Mouse (Mus musculus) kidney, embryonic 16.5 days (tissue): ENCODE measurements around the gene Rbms3. TPM values are rescaled to one million over a fixed set of nuclear protein-coding genes. Genes with fewer than 3 reads are reported as not detected.

Experiments
- ATAC-seq: fragments of 200-750 bp; cut with Nextera tagmentation; 2 replicates; pipeline ENCODE4 v1.8.0; 2017; ENCODE audit warnings: moderate TSS enrichment; ENCODE audit not compliant: low FRiP score, low TSS enrichment
- H3K27ac ChIP-seq: fragments of 300-500 bp; sonication (generic); 2 replicates; pipeline ENCODE4 v1.5.1; 2014; ENCODE audit warnings: low read length
- H3K27me3 ChIP-seq: fragments of 300-500 bp; sonication (generic); 2 replicates; pipeline ENCODE4 v1.6.1; 2014; ENCODE audit warnings: low read length, control low read depth, mixed read lengths; ENCODE audit not compliant: insufficient read depth
- H3K36me3 ChIP-seq: fragments of 300-500 bp; sonication (generic); 2 replicates; pipeline ENCODE4 v1.6.1; 2014; ENCODE audit warnings: low read length, control low read depth, mixed read lengths; ENCODE audit not compliant: insufficient read depth
- H3K4me1 ChIP-seq: fragments of 300-500 bp; sonication (generic); 2 replicates; pipeline ENCODE4 v1.6.1; 2014; ENCODE audit warnings: low read length, control low read depth, mixed read lengths; ENCODE audit not compliant: insufficient read depth
- H3K4me2 ChIP-seq: fragments of 300-500 bp; sonication (generic); replicated peaks from 2 replicates; pipeline ENCODE4 v1.6.1; 2014; ENCODE audit warnings: low read depth, low read length
- H3K4me3 ChIP-seq: fragments of 300-500 bp; sonication (generic); 2 replicates; pipeline ENCODE4 v1.5.1; 2014; ENCODE audit warnings: mild to moderate bottlenecking, low read length
- H3K9ac ChIP-seq: fragments of 300-500 bp; sonication (generic); replicated peaks from 2 replicates; pipeline ENCODE4 v1.6.1; 2014; ENCODE audit warnings: low read length
- H3K9me3 ChIP-seq: fragments of 300-500 bp; sonication (generic); 2 replicates; pipeline ENCODE4 v1.6.1; 2016; ENCODE audit warnings: low read length, control low read depth
- WGBS: fragments of 180-500 bp; shearing (Covaris S2); extraction: QIAGEN DNeasy Blood & Tissue Kit; methylation state at CpG from one replicate; pipeline ENCODE4 v1.1.7; 2014; 5-methylcytosine and 5-hydroxymethylcytosine counted together
- polyA plus RNA-seq: library from polyadenylated mRNA; unstranded; fragments of >200 nt; fragmentation: Nextera tagmentation; extraction: Ambion mirVana; gene quantifications from 2 replicates; pipeline ENCODE4 v1.2.1, GENCODE M21; 2015

Gene Rbms3
- polyA plus RNA-seq, 1 experiment from 2014 or later, result 81.9 TPM

DNA sequence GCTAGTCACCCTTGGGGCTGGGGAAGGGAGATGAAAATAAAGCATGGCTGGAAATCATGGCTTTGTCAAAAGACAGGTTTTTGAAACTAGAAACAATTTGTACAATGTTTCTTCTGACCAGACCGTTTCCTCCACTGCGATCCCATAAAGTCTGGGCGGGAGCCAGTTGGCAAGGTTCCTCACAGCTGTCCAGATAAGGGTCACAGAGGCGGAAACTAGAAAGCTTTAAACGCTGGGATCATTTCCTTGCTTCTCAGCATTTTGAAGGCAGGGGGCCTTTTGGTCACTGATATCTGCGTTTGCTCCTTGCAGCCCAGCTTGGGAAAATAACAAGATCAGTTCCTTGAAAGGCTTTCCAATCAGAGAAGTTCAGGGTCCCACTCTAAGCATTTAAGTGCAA is 598.9 kb downstream of the Rbms3 start:
- 7% methylated on average over 6 of the region's 6 CpGs for WGBS
- Histone ChIP-seq H3K9me3 (no peaks in the 10 kb centered on the region), H3K9ac (no peak overlapping the region), H3K4me3 (no peak overlapping the region), H3K36me3 (no peaks in the 10 kb centered on the region), H3K27ac (peak overlapping the region; percentile 58), H3K27me3 (no peaks in the 10 kb centered on the region), H3K4me2 (no peak overlapping the region), H3K4me1 (peaks cover 21% of the 10 kb centered on the region)
- peak; percentile 82 for ATAC-seq

DNA sequence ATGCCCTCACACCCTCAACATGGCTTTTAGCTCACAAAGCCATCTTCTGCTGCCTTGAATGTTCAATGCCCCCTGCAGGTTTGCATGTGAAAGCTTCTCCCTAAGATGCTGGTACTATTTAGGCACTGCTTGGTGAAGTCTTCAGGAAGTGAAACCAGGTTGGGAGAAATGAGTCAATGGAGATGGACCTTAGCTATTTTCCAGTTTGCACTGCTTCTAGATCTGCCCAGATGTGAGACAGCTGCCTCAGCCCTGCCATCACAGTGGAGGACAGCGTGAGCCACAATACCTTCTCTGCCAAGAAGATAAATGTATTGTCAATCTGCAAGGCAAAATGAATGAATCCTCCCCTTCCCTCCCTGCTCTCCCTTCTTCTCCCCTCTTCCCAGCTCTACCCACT is 599.8 kb downstream of the Rbms3 start:
- Histone ChIP-seq H3K4me3 (no peak overlapping the region), H3K9me3 (no peaks in the 10 kb centered on the region), H3K4me1 (peaks cover 21% of the 10 kb centered on the region), H3K9ac (no peak overlapping the region), H3K27me3 (no peaks in the 10 kb centered on the region), H3K36me3 (no peaks in the 10 kb centered on the region), H3K4me2 (no peak overlapping the region), H3K27ac (peak overlapping the region; percentile 75)
- ATAC-seq, result no peak
- WGBS, result 58% methylated on average over 1 of the region's 1 CpGs

DNA sequence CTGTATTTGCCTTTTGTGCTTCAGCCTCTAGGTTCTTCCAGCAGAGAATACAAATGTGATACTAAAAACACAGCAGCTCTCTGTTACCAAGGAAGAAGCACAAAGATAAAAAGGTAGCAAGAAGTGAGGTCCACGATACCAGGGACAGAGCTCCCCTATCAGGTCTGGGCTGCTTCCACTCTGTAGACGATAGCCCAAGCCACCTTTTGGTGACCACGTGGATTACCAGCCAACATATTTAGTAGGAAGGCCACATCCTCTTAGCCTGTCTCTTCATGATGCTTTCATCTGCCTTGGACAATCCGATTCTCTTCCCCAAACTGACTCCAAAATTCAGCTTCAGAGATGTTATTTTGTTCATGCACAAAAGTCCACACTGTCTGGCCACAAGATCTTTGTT is 601.1 kb downstream of the Rbms3 start:
- Histone ChIP-seq H3K9me3 (no peaks in the 10 kb centered on the region), H3K36me3 (no peaks in the 10 kb centered on the region), H3K27me3 (no peaks in the 10 kb centered on the region), H3K4me2 (no peak overlapping the region), H3K4me3 (no peak overlapping the region), H3K4me1 (peaks cover 21% of the 10 kb centered on the region), H3K9ac (no peak overlapping the region), H3K27ac (no peak overlapping the region)
- ATAC-seq, result no peak
- WGBS, result 96% methylated on average over 4 of the region's 4 CpGs

DNA sequence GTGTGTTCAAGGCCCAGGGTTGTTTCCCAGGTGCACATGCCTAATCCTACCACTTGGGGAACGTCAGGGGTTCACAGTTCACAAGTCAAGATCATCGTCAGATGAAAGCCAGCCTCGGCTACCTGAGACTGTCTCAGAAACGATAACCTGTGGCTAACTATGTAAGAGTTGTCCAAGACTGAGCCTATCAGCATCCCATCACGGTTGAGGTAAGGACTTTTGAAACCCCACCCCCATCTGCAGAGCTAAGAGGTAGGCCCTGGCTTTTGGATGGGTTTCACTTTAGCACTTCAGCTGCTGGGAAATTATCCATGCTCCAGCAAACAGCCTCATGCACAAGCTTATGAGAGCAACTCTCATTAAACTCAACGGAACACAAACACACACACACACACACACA is 607.6 kb downstream of the Rbms3 start:
- Histone ChIP-seq H3K4me2 (no peak overlapping the region), H3K36me3 (no peaks in the 10 kb centered on the region), H3K4me1 (peaks cover 21% of the 10 kb centered on the region), H3K9ac (no peak overlapping the region), H3K9me3 (no peaks in the 10 kb centered on the region), H3K27me3 (no peaks in the 10 kb centered on the region), H3K27ac (no peak overlapping the region), H3K4me3 (no peak overlapping the region)
- WGBS, result 79% methylated on average over 6 of the region's 6 CpGs
- ATAC-seq, result no peak

DNA sequence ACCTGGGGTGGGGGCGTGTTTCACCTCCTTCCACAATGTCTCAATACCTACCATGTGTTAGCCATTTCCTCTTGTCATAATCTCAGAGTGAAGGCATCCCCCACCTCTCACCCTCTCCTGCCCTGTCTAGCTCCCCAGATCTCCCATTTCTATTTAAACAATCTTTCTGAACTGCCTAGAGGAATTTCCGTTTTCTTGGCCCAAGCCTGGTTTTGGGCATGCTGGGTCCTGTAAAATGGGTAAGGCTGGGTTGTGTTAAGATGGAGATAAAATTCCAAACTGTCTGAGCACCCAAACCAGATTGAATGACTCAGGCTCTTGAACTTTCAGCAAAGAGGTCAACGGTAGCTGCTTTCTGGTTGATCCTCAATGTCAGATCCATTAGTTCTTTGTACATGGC is 608.2 kb downstream of the Rbms3 start:
- H3K27me3 ChIP-seq, result no peaks in the 10 kb centered on the region
- ATAC-seq, result no peak
- H3K4me2 ChIP-seq, result no peak overlapping the region
- WGBS, result 69% methylated on average over 3 of the region's 3 CpGs
- no peak overlapping the region for H3K9ac ChIP-seq
- no peaks in the 10 kb centered on the region for H3K9me3 ChIP-seq
- H3K4me1 ChIP-seq, result peaks cover 21% of the 10 kb centered on the region
- H3K27ac ChIP-seq, result no peak overlapping the region
- H3K4me3 ChIP-seq, result no peak overlapping the region
- H3K36me3 ChIP-seq, result no peaks in the 10 kb centered on the region

DNA sequence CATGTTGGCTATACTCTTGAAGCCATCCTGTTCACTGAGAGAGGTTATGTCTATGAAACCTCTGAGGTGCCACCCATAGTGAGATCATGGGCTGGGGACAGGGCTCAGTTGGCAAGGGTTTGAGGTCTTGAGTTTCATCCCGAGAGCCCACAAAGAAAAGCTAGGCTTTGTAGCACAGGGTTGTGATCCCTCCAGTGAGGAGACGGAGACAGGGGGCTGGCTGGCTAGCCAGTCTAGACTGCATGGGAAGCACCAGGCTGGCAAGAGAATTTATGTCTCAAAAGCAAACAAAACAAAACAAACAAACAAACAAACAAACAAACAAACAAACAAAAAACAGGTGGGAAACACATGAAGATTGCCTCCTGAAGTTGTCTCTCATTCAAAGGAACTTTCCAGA is 609.5 kb downstream of the Rbms3 start:
- WGBS, result 89% methylated on average over 2 of the region's 2 CpGs
- ATAC-seq, result no peak
- no peaks in the 10 kb centered on the region for H3K27me3 ChIP-seq

DNA sequence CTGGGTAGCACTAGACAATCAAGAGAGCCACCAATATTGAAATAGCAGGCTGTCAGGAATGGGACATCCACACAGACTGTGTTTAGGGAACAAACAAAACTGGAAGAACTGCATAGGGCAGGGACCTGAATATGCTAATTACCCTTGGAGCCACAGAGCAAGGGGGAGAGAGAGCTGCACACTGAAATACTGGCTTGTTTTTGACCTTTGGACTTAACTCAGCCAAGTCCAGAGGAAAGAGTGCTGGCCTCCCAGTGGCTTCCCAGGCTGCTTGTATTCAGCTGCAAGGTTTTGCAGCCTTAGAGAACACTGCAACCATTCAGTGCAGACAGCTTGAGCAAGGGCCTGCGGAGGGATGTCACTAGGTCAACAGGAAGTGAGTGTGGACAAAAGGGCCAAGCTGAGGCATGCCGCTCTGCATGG is 611.0 kb downstream of the Rbms3 start:
- H3K27ac ChIP-seq, result peak overlapping the region; percentile 76
- peaks cover 4% of the 10 kb centered on the region; the same call in 1 of the 2 replicates for H3K36me3 ChIP-seq
- no peaks in the 10 kb centered on the region for H3K27me3 ChIP-seq
- peaks cover 29% of the 10 kb centered on the region for H3K4me1 ChIP-seq
- H3K9ac ChIP-seq, result no peak overlapping the region
- WGBS, result 16% methylated on average over 2 of the region's 2 CpGs
- H3K9me3 ChIP-seq, result no peaks in the 10 kb centered on the region
- no peak overlapping the region for H3K4me2 ChIP-seq
- no peak overlapping the region for H3K4me3 ChIP-seq
- peak; percentile 87 for ATAC-seq

More for the DNA sequence above, 609.5 kb downstream of the Rbms3 start:
- Histone ChIP-seq H3K9me3 (no peaks in the 10 kb centered on the region), H3K4me1 (peaks cover 28% of the 10 kb centered on the region), H3K27ac (no peak overlapping the region), H3K9ac (no peak overlapping the region), H3K36me3 (peaks cover 4% of the 10 kb centered on the region; the same call in 1 of the 2 replicates), H3K4me3 (no peak overlapping the region), H3K4me2 (no peak overlapping the region)

DNA sequence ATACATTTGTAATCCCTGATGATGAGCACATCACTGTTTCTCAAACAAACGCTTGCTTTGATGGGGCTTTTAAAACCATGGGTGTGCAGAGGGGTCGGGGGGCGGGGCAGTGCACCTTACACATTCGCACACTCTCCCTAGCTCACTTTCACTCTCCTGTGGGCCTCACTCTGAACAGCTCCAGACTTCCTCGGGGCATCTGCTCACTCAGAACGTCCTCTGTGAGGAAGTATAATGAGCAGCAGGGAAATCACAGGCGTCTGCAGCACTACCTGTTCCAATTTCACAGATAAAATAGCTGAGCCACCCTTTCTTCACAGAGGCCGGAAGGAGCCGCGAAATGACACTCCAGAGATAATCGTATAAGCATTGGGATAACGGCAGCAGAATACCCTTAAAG is 611.4 kb downstream of the Rbms3 start:
- 56% methylated on average over 12 of the region's 12 CpGs for WGBS
- H3K9ac ChIP-seq, result no peak overlapping the region
- H3K4me3 ChIP-seq, result no peak overlapping the region
- H3K27ac ChIP-seq, result peak overlapping the region; percentile 76; the same call in 1 of the 2 replicates
- H3K27me3 ChIP-seq, result no peaks in the 10 kb centered on the region
- H3K9me3 ChIP-seq, result no peaks in the 10 kb centered on the region
- no peak for ATAC-seq
- peaks cover 4% of the 10 kb centered on the region; the same call in 1 of the 2 replicates for H3K36me3 ChIP-seq
- peaks cover 28% of the 10 kb centered on the region for H3K4me1 ChIP-seq
- no peak overlapping the region for H3K4me2 ChIP-seq

DNA sequence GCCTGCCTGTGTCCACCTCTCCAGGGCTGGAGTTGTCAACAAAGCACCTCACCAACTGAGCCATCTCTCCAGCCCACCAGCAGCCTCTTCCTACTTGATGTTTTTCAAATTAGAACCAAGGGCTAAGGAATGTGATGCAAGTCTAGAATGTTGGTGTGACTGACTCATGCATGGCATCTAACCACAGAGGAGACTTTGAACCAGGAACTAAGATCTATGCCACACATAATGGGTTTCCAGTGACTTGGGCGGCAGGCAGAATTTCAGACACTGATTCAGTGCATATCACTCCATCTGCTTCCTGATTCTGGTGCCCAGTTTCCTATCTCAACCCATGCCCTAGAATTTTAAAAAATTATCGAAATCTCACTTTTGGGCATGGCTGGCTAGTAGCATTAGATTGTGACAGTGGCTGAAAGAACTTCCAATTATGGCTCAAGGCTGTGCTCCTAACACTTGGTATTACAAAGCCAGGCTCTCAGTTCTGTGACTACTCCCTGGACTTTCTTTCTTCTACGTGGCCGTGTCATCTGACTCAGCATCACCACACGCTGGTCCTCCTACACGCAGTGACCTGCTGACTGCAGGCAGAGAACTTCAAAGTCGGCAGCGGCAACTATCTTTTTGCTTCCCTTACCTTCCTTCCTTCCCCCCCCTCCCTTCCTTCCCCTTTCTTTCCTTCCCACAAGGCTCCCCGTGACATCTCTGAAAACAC is 613.0 kb downstream of the Rbms3 start:
- WGBS, result 69% methylated on average over 9 of the region's 9 CpGs
- no peak overlapping the region for H3K4me3 ChIP-seq
- no peak overlapping the region for H3K9ac ChIP-seq
- no peak overlapping the region for H3K27ac ChIP-seq
- H3K4me1 ChIP-seq, result peaks cover 21% of the 10 kb centered on the region
- peaks cover 4% of the 10 kb centered on the region; the same call in 1 of the 2 replicates for H3K36me3 ChIP-seq
- no peaks in the 10 kb centered on the region for H3K9me3 ChIP-seq
- no peak overlapping the region for H3K4me2 ChIP-seq
- ATAC-seq, result no peak
- no peaks in the 10 kb centered on the region for H3K27me3 ChIP-seq

DNA sequence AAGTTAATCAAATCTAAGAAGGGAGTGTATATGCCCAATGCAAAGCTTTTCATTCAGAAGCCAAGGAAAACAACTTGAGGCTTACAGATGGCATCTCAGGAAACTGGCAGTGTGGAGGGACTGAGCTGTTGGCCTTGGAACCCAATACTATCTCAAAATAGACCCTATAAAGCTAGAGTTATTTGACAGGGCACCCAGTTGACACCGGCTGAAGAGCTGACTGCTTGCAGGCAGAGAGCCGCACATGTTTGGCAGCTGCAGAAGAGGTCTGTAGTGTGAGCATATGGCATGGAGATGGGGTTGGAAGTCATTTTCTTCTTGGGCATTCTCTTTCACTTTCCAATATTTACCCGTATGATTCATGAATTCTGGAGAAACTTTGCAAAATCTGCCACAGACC is 616.3 kb downstream of the Rbms3 start:
- H3K36me3 ChIP-seq, result peaks cover 7% of the 10 kb centered on the region; the same call in 1 of the 2 replicates
- no peak for ATAC-seq
- no peaks in the 10 kb centered on the region for H3K27me3 ChIP-seq
- H3K27ac ChIP-seq, result no peak overlapping the region
- no peak overlapping the region for H3K4me2 ChIP-seq
- no peak overlapping the region for H3K4me3 ChIP-seq
- 61% methylated on average over 3 of the region's 3 CpGs for WGBS
- no peaks in the 10 kb centered on the region for H3K9me3 ChIP-seq
- H3K4me1 ChIP-seq, result peaks cover 11% of the 10 kb centered on the region
- H3K9ac ChIP-seq, result no peak overlapping the region
